Mouse (Mus musculus): ENCODE measurements around the gene Zfp990. TPM values are rescaled to one million over a fixed set of nuclear protein-coding genes. Genes with fewer than 3 reads are reported as not detected.
"Not testable (repeated sequence)": the region's sequence is repeated elsewhere in the genome, so short reads cannot be mapped to it uniquely, and the experiment has no call there.

Gene Zfp990
- total RNA-seq, 4 experiments from 2014 or later, result 0.16 to 0.23 (median 0.21) TPM; not detected in 1

DNA sequence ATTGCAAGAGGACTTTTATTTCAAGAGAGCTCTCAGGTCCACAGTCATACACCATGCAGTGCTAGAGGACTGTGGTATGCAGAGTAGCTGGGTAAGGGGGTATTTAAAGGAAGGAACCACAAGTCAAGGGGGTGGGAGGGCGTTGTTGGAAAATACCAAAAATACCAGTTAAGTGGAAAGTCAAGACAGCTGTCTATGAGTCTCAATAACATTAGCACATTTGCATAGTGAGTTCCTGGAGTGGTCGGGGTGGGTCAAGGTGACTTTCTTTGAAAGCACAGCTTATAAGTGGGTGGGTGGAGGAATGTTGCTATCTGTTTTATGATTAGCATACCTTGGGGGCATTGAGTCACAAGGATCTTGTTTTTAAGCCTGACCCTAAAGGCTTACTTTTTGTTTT is 75.5 kb downstream of the Zfp990 start:
- not testable (repeated sequence) for DNase-seq (ENCODE audit: low spot score in 2 of 2)

Other genes with a start within 250 kb of the Zfp990 start
- gene Tnfrsf8, start 195.6 kb upstream of the Zfp990 start, total RNA-seq (2022), result 1 to 10 TPM; 1.2 to 1.7 (median 1.6) TPM
- under 1 TPM; 0.21 to 0.48 (median 0.40) TPM for gene Gm13212, start 74.4 kb downstream of the Zfp990 start, total RNA-seq (2022)
- under 1 TPM in 1 of 4 experiments, not detected in 3; 0.41 TPM for gene Zfp980, start 159.9 kb downstream of the Zfp990 start, total RNA-seq (2022)

Data from left cerebral cortex, adult 8-10 months (tissue).